Mouse (Mus musculus): Measurements from ENCODE around the gene Cdc40.
A peak's percentile ranks its signal among the peaks of the same experiment; 100 is the strongest.

Gene Cdc40

DNA sequence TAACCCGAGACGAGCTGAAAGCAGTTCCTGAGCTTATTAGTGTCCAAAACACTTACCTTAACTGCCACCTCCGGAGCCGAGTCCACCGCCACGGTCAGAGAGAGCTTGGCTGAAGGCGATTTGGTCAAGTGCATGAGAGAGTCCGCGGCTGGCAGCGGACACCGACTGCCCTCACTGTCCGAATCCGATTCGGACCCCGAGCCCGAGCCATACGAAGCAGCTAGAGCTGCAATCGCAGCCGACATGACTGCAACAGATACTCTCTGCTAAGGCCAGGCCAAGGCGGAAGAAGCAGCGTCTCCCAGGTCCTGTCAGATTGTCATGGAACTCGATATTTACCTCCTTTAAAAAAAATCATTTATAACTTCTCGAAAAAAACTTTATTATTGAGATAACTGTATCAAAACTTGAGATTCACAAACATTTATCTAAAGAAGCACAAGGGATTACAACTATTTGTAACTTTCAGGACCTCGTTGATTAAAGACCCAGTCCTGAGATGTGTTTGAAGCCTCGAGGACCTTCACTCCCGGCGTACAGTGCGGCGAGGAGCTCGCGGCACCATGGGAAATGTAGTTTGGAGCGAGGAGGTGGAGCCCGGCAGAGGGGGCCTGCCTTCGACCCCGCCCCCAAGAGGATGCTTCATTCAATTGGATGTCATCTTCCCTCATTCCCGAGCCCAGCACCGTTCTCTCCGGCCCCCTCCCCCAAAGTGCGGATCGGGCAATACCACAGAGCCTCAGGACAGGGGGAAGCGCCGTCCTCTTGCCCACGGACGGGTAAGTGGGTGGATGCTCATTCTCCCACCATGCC lies at the start of gene Cdc40, which contains the start of gene Wasf1:
Cdc40 (minus strand) TSS at position 481 of the 813 bp plus-strand sequence.
Wasf1 (plus strand) TSS at position 645 of the 813 bp plus-strand sequence.
- peak; percentile 99 for DNase-seq

DNA sequence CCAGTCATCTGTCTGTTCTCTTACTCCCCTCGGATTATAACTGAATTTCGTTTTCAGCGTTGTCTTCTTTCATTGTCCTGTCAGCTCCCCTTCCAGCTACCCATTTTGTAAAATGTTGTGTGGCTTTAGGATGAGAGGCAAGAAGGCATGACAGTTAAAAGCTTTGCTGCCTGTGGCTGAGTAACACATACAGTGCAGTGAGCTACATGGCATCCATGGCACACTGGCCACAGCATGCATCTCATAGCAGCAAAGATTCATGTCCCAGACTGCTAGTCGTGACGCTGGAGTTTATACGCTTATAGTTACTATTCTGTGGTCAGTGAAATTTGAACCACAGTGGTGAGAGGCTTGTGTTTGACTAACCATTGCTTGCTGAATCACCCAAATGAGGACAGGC lies 36.4 kb upstream of the Cdc40 start:
- no peak for DNase-seq

DNA sequence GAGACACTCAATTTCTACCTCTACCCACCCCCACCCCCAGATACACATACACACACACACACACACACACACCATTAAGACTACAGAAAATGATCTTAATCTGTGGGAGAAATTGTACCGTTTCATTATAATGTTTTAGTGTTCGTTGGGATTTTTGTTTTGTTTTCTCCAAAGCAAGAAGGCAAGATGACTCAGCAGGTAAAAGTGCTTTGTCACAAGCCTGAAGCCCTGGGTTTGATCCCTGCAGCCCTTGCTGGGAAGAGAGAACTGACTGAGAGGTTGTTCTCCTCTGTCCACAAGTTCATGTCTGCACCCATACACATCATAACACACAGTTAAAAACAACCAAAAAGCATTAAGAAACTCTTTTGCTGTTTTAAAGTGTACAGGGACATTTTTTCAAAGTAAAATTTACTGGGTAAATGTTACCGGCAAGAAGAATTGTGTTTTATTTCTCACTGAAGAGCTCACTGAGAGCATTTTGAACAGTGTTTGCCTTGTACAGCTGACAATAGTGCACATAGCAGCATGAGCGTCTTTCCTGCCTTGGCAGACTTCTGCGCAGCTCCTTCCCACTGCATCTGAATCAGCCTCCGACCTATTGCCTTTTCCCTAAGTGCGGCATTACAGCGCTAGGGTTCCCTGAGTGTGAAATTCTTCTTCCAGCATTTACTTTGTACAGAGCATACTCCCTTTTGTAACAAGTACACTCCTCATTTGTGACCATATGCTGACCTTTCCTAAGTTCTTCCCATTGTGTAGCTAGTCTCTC lies 35.7 kb upstream of the Cdc40 start:
- DNase-seq = no peak

DNA sequence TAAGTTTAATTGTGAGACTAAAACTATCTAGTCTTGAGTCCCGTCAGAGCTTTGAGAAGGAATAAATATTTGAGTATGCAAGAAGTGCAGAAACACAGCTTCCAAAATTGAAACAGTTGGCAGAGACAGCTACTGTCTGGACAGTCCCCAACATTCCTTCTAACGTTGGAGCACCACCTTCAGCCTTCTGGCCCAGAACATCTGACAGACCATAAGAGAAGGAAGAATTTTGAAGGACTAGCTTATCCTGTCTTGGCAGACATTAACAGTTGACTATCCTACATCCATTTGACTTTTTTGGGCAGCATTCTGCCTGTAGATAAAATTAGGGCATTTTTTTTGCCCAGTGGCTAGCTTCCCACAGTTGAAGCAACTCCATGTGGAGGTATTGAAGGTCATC lies 32.1 kb upstream of the Cdc40 start:
- DNase-seq = no peak

DNA sequence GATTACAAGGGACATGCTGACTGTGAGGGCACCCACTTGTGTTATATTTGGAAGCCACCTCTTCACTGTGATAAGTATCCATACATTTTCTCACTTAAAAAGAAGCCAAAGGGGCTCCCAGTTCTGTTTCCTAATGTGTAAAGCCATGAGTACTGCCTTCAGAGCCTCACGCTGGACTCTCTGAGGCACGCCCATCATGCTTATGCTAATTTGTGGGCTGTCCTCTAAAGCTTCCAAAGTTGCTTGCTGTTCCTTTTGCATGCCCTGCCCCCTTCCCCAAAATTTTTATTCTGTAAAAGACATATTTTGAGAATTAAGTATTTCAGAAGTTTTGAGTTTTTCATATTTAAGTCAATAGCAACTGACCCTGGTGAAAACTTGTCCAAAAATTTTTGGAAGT lies 27.7 kb upstream of the Cdc40 start:
- DNase-seq = no peak

DNA sequence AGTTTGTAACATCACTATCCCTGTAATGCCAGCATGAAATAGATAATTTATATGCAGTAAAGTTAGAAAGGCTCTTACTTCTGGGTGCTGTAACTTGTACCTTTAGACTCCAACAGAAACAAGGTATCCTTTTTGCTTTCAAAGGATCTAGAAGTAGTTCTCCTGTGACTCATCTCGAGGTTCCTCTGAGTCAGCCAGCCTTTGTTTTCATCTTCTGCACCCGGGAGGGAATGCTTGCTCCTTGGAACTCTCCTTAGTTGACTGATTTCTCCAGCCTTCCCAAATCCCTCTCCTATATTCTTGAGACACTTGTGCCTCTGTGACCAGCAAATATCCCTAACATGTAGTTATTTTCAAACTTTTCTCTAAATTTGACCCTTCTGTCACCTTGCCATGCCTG lies 25.5 kb upstream of the Cdc40 start:
- peak; percentile 53 for DNase-seq

DNA sequence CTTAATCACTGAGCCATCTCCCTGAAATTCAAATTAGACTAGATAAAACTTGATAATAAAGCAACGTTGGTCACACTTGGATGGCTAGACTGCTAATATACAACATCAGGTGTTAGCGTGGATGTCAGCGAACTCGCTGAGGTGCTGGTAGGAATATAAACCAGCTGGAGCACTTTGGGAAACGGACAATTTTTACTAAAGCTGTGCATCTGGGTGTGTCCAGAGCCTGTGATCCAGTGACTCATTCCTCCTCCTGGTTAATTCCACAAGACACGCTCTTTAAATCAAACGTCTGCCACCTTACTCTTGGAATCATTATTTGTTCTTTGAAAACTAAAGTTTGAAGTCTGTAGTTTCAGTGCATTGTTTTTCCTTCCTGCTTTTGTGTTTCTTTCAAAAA lies 23.7 kb upstream of the Cdc40 start:
- DNase-seq = no peak

DNA sequence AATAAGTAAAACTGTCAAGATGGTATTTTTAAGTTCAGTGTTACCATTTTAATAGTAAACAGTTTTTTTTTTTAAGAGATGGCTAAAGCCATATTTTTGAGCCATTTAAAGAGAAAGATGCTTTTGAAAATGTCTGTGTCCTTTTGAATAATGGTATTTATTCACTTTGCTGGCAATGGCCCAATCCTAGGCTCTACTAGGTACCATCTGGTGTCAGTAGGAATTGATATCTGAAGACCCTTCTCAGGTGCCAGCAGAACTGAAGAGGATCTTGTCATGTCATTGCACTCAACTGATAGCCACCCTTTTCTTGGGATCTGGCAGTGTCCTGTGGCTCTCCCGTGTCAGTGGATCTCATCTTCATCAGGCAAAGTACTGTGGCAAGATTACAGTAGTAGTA lies 23.0 kb upstream of the Cdc40 start:
- no peak for DNase-seq

DNA sequence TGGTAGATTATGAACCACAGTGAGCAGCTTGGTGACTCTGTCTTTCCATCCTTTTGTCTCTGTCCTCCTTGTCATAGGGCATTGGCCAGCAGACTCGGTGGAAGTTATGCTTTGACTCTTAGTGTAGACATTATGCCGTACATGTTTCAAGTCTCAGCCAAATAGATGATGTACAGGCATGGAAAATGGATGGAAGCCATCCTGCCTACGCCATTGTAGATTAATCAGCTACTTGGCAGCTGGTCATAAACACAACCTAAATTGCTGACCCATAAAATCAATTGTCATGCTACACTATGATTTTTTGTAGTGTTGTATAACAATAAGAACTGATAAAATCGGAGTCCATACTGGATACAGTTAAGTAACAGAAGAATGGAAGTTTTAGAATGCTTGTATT lies 18.7 kb upstream of the Cdc40 start:
- DNase-seq = no peak

DNA sequence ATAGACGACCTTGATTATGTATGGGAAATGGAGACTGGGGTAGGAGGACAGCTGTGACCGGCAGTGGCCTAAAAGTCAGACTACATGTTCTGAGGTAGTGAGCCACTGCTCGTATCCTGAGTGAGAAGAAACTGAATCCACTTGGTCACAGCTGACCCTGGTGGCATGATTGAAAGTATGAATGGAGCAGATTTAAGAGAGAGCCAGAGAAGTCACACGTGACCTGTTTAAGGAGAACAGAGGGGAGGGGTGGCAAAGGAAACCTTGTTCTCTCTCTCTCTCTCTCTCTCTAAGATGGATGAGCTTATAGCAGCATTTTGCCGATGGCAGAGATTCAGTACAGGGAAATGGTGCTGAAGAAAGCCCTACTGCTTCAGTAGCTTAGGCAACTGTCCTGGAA lies 13.5 kb upstream of the Cdc40 start:
- no peak for DNase-seq

DNA sequence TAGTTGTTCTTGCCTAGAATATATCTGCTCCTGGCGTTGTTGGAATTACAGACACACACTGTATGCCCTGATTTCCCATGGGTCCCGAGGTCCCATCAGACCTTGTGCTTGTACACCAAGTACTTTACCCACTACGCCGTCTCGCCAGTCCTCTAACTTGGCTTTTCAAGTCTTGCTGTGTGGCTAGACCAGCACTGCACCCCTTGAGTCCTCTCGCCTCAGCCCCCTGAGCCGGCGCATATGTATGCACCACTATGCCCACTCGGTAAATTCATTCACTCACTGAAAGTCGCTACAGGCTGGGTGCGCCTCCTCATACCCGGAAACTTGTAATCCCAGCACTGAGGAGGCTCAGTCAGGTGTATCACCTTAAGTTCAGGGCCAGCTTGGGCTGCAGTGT lies 12.7 kb upstream of the Cdc40 start:
- DNase-seq = no peak

DNA sequence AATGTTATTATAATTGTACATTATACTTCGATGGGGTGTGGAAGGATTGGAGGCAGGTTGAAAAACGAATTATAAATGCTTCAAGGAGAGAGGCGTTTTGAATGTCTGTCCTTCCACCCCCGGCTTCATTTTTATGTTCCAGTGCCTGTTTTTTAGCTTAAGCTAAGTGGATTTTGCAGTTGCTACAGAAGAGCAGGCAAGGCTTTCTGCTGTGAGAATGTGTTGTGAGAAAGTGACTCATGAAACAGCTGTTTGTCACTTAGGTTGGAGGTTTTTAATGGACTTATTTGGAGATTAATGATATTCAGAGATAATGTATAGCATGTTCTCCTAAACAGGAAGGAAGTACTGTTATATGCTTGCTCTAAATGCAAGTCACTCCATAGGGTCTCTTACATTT lies 6.0 kb upstream of the Cdc40 start:
- peak; percentile 48 for DNase-seq

DNA sequence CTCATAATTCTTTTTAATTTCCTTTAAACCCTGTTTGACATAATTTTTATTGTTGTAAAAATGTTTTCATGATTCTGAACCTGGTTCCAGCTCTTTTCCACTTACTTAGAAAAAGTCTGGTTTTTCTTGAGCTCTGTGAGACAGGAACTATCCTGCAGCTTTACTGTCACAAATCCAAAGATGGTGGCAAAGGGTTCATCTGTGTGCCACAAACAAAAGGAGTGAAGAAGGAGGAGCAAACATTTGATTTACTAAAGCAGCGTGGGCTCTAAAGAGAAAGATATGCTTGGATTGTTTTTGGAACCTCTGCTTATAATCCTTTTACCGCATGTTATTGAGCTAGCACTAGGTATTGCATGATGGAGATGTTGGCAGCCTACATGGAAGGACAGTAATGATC lies 4.2 kb upstream of the Cdc40 start:
- no peak for DNase-seq

DNA sequence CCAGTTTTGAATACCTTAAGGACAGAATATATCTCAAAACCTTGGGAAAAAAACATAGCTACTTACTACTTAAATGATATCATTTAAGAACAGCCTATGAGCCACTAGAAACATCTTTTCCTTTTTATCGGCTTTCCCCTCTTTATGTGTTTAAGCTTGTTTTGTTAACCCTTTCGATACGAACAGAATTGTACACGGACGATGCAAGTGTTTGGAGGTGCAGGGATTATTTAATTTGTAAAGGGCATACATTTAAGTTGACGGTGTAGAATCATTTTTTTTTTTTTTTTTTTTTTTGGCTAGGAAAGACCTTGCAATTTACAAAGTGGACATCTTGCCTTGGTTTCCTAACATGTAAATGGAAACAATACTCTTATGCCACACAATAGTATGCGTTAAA lies 2.3 kb upstream of the Cdc40 start:
- DNase-seq = no peak

DNA sequence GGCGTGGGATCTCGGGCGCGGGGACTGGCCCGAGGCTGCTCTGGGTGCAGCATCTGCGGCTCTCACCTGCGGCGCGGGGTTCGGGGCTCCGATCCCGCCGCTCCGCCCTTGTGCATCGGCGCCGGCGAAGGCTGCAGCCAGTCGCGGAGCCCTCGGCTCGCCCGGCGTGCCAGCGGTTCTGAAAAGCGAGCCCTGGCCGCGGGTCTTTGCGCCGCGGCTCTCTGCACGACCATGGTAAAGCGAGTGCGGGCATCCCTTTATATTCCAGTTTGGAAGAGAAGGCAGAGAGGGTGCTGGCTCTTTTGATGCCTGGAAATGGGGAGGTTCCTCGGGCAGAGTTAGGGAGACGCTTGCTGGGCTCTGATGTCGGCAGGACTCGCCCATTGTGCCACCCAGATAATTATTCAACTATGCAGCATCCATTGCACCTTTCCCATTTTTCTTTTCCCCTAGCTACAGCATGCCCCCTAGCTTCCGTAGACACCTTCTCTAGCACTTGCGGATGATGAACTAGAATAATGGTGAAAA lies 1.2 kb upstream of the Cdc40 start:
- peak; percentile 54 for DNase-seq

DNA sequence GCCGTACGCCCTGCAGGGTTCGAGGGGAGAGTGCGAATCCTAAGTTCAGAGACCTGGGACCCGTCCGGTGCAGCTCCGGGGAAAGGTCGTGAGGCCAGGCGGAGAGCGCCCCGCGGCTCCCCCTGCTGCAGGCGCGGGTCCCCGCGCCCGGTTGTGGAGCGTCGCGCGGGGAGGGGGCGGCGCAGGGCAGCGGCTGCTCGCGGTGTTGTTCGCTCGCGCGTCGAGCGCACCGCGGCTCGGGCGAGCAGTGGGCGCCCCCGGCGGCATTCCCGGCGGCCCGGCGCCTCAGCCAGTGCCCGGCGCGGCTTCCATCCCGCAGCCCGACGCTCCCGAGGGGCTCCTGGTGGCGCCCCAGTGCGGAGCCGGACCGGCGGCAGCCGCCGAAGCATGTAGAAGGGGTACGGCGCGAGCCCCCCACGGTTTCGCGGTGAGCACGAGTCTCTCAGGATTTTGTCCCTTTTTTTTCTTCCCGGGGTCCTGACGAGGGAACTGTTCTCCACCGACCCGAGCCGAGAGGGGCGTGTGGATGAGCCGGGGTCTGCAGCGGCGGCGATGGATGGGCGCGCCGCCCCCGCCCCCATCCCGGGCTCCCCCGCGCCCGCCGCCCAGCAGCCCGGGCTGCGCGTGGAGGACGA lies 650 bp upstream of the Cdc40 start:
- DNase-seq = no peak

DNA sequence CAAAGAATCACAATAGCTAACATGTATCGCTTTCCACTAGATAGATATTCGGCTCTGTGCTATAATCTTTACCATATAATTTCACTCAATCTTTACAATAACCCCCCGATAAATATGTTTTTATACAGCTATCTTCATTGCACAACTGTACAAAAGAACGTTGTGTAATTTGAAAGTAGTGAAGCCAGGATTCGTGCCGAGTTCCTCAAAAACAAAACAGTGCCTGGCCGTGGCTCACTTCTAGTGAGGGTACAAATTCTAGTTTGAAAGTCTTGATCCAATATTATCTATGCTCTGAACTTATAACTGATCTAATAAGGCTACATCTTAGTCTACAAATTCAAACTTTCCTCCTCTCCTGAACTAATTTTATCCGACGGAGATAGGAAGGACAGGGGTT lies 778 bp downstream of the Cdc40 start:
- no peak for DNase-seq

DNA sequence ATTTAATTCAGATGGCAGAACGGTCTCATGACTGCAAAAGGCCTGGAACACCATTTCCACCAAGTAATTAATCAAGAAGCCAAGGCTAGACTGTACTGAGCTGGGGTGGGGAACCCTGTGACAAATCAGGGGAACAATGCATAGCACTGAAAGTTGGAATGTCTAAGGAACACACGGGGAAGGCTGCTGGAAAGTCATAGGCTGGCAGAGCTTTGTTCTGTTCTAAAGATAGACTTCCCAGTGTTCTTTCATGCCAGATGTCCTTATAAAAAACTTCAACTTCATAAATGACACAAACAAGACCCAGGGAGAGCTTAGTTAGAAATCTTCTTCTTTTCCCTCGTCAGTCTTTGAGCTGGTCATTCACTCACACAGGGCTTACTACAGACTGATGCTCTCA lies 1.9 kb downstream of the Cdc40 start:
- no peak for DNase-seq

DNA sequence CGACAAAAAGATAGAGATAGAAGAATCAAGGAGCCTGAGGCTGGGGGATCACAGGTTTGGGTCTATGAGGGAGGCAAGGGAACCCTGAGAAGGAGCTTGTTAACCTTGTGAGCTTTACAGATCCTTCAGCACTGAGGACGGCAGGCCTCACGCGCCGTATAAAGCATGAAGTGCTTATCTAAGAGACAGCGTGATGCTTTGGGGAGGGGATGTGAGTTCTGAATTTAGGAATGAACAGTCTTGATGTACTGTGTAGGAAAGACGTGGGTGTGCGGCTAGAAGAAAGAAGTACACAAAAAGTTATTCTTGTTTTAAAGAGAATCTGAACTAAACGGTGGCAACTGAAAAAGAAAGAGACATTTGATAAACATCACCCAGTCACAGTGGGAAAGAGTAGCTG lies 3.1 kb downstream of the Cdc40 start:
- DNase-seq = peak; percentile 52

DNA sequence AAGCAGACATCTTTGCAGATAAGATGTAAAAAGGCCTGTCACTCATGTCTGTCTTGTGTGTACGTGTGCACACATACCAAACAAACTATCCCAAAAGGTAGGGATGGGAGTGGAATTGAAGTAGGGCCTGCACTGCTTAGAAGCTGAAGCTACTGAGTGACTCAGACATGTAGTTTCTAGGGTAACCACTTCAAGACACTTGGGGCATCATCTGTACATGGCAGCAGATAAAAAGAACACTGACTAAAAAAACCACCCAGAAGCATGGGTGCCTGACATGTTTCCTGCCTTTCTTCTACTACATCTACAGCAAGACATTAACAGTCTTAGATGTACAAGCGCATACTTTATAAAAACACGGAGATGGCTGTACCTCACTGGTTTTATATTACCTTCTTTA lies 4.9 kb downstream of the Cdc40 start:
- no peak for DNase-seq

DNA sequence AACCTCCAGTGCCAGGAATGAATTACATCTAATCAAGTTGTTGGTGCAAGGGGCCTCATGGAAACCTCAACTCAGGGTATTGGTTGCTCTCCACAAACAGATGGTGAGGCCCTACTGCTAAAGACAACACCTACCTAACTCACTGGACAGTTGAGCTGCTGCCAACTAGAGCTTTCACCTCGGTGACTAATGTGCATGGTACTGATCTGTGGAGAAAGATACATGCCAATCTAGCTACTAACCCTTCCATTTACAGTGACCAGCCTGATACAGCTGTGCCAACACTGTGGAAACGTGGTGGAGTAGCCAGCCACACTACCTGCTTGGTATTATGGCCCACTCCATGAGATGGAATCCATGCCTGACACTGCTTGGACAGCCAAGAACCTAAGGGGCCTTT lies 11.1 kb downstream of the Cdc40 start:
- no peak for DNase-seq

DNA sequence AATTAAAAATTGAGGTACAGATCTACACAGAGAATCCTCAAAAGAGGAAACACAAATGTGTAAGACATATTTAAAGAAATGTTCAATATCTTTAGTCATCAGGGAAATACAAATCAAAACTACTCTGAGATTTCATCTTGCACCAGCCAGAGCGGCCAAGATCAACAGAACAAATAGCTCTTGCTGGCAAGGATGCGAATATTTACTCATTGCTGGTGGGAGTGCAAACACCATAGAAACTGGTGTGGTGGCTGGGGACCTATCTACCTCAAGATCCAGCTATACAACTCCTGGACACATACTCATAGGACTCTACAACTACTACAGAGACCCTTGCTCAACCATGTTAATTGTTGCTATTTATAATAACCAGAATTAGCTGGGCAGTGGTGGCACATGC lies 11.8 kb downstream of the Cdc40 start:
- DNase-seq = no peak

DNA sequence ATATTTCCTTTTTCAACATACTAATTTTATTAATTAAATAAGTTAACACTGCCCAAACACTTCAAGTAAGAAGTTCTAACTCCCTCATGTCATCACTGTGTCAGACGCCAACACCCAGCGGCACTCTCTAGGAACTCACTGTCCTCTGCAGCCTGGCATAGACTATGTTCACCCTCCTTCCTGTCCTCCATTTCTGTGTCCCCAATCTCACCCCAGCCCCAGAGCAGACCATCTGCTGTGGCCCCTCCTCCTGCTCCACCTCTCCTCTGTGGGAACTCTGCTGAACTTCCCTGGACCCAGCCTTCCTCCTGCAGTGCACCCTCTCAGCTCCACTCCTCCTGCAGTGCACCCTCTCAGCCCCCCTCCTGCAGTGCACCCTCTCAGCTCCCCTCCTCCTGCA lies 15.0 kb downstream of the Cdc40 start:
- no peak for DNase-seq

DNA sequence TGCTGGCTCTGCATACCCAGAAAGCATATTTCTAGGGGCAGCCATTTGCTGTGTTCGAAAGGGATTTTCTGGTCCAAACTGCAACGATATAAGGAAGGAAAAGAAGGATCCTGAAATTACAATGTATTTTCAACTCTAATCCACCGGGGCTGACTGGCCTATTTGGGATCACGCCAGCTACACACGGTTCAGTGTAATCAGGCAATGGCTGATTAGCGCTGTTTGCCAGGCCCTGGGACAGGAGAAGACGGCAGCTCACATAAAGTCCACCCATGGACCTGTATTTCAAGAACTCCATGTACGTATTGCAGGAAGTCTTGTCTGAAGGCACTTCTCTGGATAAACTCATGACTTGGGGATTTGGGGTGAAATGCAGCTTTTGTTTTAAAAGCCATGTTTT lies 25.5 kb downstream of the Cdc40 start:
- no peak for DNase-seq
